Mouse (Mus musculus): ENCODE measurements around the gene Ppm1h. TPM values are rescaled to one million over a fixed set of nuclear protein-coding genes. Genes with fewer than 3 reads are reported as not detected.

Ppm1h gene
- polyA plus RNA-seq, 1 experiment from 2014 or later = 24.7 TPM

GRCm38 (mm10) chr10:122911668-122912067 is 233.1 kb downstream of the Ppm1h start:
- no peak for ATAC-seq (ENCODE audit: low FRiP score, low TSS enrichment)
- no peak overlapping the region for H3K4me3 ChIP-seq (ENCODE audit: low read length)
- no peak overlapping the region for H3K9ac ChIP-seq (replicated peaks; ENCODE audit: low read length)
- H3K4me2 ChIP-seq (replicated peaks; ENCODE audit: low read depth, low read length) = 0 out of 2 replicates have a peak overlapping the region, but pooled peaks have one; percentile 11
- H3K9me3 ChIP-seq (ENCODE audit: low read length) = no peaks in the 10 kb centered on the region
- peak overlapping the region; percentile 77 for H3K27ac ChIP-seq (ENCODE audit: low read length)
- no peaks in the 10 kb centered on the region for H3K27me3 ChIP-seq (ENCODE audit: insufficient read depth, low read length)
- H3K36me3 ChIP-seq (ENCODE audit: insufficient read depth, low read length) = peaks cover 8% of the 10 kb centered on the region; the same call in 1 of the 2 replicates
- WGBS = 47% methylated on average over 8 of the region's 8 CpGs
- H3K4me1 ChIP-seq (ENCODE audit: insufficient read depth, low read length) = peaks cover 59% of the 10 kb centered on the region

- no peak overlapping the region for H3K4me3 ChIP-seq (ENCODE audit: low read length)
- WGBS = 24% methylated on average over 12 of the region's 12 CpGs
- H3K27me3 ChIP-seq (ENCODE audit: insufficient read depth, low read length) = no peaks in the 10 kb centered on the region
- H3K9ac ChIP-seq (replicated peaks; ENCODE audit: low read length) = peak overlapping the region; percentile 56
- peaks cover 59% of the 10 kb centered on the region for H3K4me1 ChIP-seq (ENCODE audit: insufficient read depth, low read length)
- ATAC-seq (ENCODE audit: low FRiP score, low TSS enrichment) = no peak
- peaks cover 6% of the 10 kb centered on the region; the same call in 1 of the 2 replicates for H3K36me3 ChIP-seq (ENCODE audit: insufficient read depth, low read length)
- peak overlapping the region; percentile 93 for H3K27ac ChIP-seq (ENCODE audit: low read length)
- peak overlapping the region; percentile 11 for H3K4me2 ChIP-seq (replicated peaks; ENCODE audit: low read depth, low read length)
- H3K9me3 ChIP-seq (ENCODE audit: low read length) = no peaks in the 10 kb centered on the region
These were observed 233.6 kb downstream of the Ppm1h start for GRCm38 (mm10) chr10:122912086-122912690.

- 8% methylated on average over 19 of the region's 19 CpGs for whole genome bisulfite sequencing
- H3K9me3 ChIP-seq (ENCODE audit: low read length) = no peaks in the 10 kb centered on the region
- H3K4me2 ChIP-seq (replicated peaks; ENCODE audit: low read depth, low read length) = peak overlapping the region; percentile 11
- ATAC-seq (ENCODE audit: low FRiP score, low TSS enrichment) = peak; percentile 77
- peaks cover 59% of the 10 kb centered on the region for H3K4me1 ChIP-seq (ENCODE audit: insufficient read depth, low read length)
- peak overlapping the region; percentile 56 for H3K9ac ChIP-seq (replicated peaks; ENCODE audit: low read length)
- H3K27ac ChIP-seq (ENCODE audit: low read length) = peak overlapping the region; percentile 93
- H3K27me3 ChIP-seq (ENCODE audit: insufficient read depth, low read length) = no peaks in the 10 kb centered on the region
- H3K4me3 ChIP-seq (ENCODE audit: low read length) = no peak overlapping the region
- 0 out of 2 replicates have a peak, but pooled peaks cover 2% of the 10 kb centered on the region for H3K36me3 ChIP-seq (ENCODE audit: insufficient read depth, low read length)
These were observed 234.3 kb downstream of the Ppm1h start for GRCm38 (mm10) chr10:122912701-122913368.

- H3K4me1 ChIP-seq (ENCODE audit: insufficient read depth, low read length) = peaks cover 59% of the 10 kb centered on the region
- peak overlapping the region; percentile 56 for H3K9ac ChIP-seq (replicated peaks; ENCODE audit: low read length)
- H3K27ac ChIP-seq (ENCODE audit: low read length) = peak overlapping the region; percentile 93
- H3K9me3 ChIP-seq (ENCODE audit: low read length) = no peaks in the 10 kb centered on the region
- ATAC-seq (ENCODE audit: low FRiP score, low TSS enrichment) = no peak
- H3K4me3 ChIP-seq (ENCODE audit: low read length) = no peak overlapping the region
- H3K4me2 ChIP-seq (replicated peaks; ENCODE audit: low read depth, low read length) = no peak overlapping the region
- no peaks in the 10 kb centered on the region for H3K27me3 ChIP-seq (ENCODE audit: insufficient read depth, low read length)
- 0 out of 2 replicates have a peak, but pooled peaks cover 6% of the 10 kb centered on the region for H3K36me3 ChIP-seq (ENCODE audit: insufficient read depth, low read length)
- WGBS = 23% methylated on average over 11 of the region's 11 CpGs
These were observed 234.8 kb downstream of the Ppm1h start for GRCm38 (mm10) chr10:122913393-122913792.

GRCm38 (mm10) chr10:122915905-122916304 is 237.3 kb downstream of the Ppm1h start:
- peaks cover 44% of the 10 kb centered on the region for H3K4me1 ChIP-seq (ENCODE audit: insufficient read depth, low read length)
- 61% methylated on average over 8 of the region's 8 CpGs for WGBS
- no peak for ATAC-seq (ENCODE audit: low FRiP score, low TSS enrichment)
- no peak overlapping the region for H3K4me3 ChIP-seq (ENCODE audit: low read length)
- no peak overlapping the region for H3K9ac ChIP-seq (replicated peaks; ENCODE audit: low read length)
- no peak overlapping the region for H3K4me2 ChIP-seq (replicated peaks; ENCODE audit: low read depth, low read length)
- H3K27me3 ChIP-seq (ENCODE audit: insufficient read depth, low read length) = no peaks in the 10 kb centered on the region
- H3K27ac ChIP-seq (ENCODE audit: low read length) = peak overlapping the region; percentile 65
- H3K36me3 ChIP-seq (ENCODE audit: insufficient read depth, low read length) = peaks cover 11% of the 10 kb centered on the region; the same call in 1 of the 2 replicates
- no peaks in the 10 kb centered on the region for H3K9me3 ChIP-seq (ENCODE audit: low read length)

GRCm38 (mm10) chr10:122917648-122918324 is 239.2 kb downstream of the Ppm1h start:
- WGBS = 80% methylated on average over 14 of the region's 14 CpGs
- Histone ChIP-seq H3K9me3 (ENCODE audit: low read length) (no peaks in the 10 kb centered on the region), H3K27me3 (ENCODE audit: insufficient read depth, low read length) (no peaks in the 10 kb centered on the region), H3K4me3 (ENCODE audit: low read length) (no peak overlapping the region), H3K4me2 (replicated peaks; ENCODE audit: low read depth, low read length) (no peak overlapping the region), H3K4me1 (ENCODE audit: insufficient read depth, low read length) (peaks cover 26% of the 10 kb centered on the region), H3K27ac (ENCODE audit: low read length) (no peak overlapping the region), H3K9ac (replicated peaks; ENCODE audit: low read length) (no peak overlapping the region), H3K36me3 (ENCODE audit: insufficient read depth, low read length) (peaks cover 11% of the 10 kb centered on the region; the same call in 1 of the 2 replicates)
- ATAC-seq (ENCODE audit: low FRiP score, low TSS enrichment) = no peak

- Histone ChIP-seq H3K9me3 (ENCODE audit: low read length) (no peaks in the 10 kb centered on the region), H3K27me3 (ENCODE audit: insufficient read depth, low read length) (no peaks in the 10 kb centered on the region), H3K4me1 (ENCODE audit: insufficient read depth, low read length) (peaks cover 20% of the 10 kb centered on the region), H3K4me3 (ENCODE audit: low read length) (no peak overlapping the region), H3K27ac (ENCODE audit: low read length) (no peak overlapping the region), H3K9ac (replicated peaks; ENCODE audit: low read length) (no peak overlapping the region), H3K4me2 (replicated peaks; ENCODE audit: low read depth, low read length) (no peak overlapping the region), H3K36me3 (ENCODE audit: insufficient read depth, low read length) (peaks cover 11% of the 10 kb centered on the region)
- ATAC-seq (ENCODE audit: low FRiP score, low TSS enrichment) = no peak
- 87% methylated on average over 9 of the region's 9 CpGs for WGBS
These were observed 239.7 kb downstream of the Ppm1h start for GRCm38 (mm10) chr10:122918325-122918694.

- Histone ChIP-seq H3K27me3 (ENCODE audit: insufficient read depth, low read length) (no peaks in the 10 kb centered on the region), H3K9ac (replicated peaks; ENCODE audit: low read length) (no peak overlapping the region), H3K27ac (ENCODE audit: low read length) (no peak overlapping the region), H3K4me3 (ENCODE audit: low read length) (no peak overlapping the region), H3K36me3 (ENCODE audit: insufficient read depth, low read length) (peaks cover 11% of the 10 kb centered on the region), H3K4me1 (ENCODE audit: insufficient read depth, low read length) (peaks cover 16% of the 10 kb centered on the region), H3K4me2 (replicated peaks; ENCODE audit: low read depth, low read length) (no peak overlapping the region), H3K9me3 (ENCODE audit: low read length) (no peaks in the 10 kb centered on the region)
- no peak for ATAC-seq (ENCODE audit: low FRiP score, low TSS enrichment)
- WGBS = 79% methylated on average over 5 of the region's 5 CpGs
These were observed 240.2 kb downstream of the Ppm1h start for GRCm38 (mm10) chr10:122918754-122919153.

- Histone ChIP-seq H3K27ac (ENCODE audit: low read length) (no peak overlapping the region), H3K4me2 (replicated peaks; ENCODE audit: low read depth, low read length) (no peak overlapping the region), H3K36me3 (ENCODE audit: insufficient read depth, low read length) (peaks cover 11% of the 10 kb centered on the region), H3K27me3 (ENCODE audit: insufficient read depth, low read length) (no peaks in the 10 kb centered on the region), H3K9me3 (ENCODE audit: low read length) (no peaks in the 10 kb centered on the region), H3K4me1 (ENCODE audit: insufficient read depth, low read length) (peaks cover 12% of the 10 kb centered on the region; the same call in 1 of the 2 replicates), H3K4me3 (ENCODE audit: low read length) (no peak overlapping the region), H3K9ac (replicated peaks; ENCODE audit: low read length) (no peak overlapping the region)
- 84% methylated on average over 2 of the region's 2 CpGs for WGBS
- no peak for ATAC-seq (ENCODE audit: low FRiP score, low TSS enrichment)
These were observed 240.9 kb downstream of the Ppm1h start for GRCm38 (mm10) chr10:122919416-122919815.

Measured in kidney, embryonic 16.5 days (tissue).